Comparison of ENCODE assay signal across 8 mouse cellular contexts in the genomic region with DNA sequence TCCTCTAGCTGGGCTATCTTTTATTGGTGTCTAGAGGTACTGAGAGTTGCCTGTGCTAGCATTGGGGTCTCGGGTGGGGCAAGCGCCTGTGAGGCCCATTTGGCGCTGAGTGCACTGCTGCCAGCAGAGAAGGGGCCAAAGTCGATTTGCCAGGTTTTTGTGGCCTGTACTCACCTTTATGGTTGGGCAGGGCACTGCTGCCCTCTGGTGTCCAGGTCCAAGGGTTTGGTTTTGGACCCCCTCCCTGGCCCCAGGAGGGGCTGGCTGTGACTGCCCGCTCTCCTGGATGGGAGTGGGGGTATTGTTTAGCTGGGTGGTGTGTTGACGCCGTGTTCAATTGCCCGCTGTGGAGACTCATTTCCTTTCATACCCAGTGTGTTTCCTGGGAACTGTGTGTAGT. TPM values are rescaled to one million over a fixed set of nuclear protein-coding genes. Genes with fewer than 3 reads are reported as not detected.
DNase-seq lines count a peak whose midpoint lies in the region; ATAC-seq and TF ChIP-seq lines count a peak whose summit lies in the region.

No protein-coding gene starts in this region.

- peak; percentile 51; the same call in 1 of the 2 replicates for TF ChIP-seq CTCF in lung, embryonic 14.5 days (IDR thresholded peaks at IDR 0.05; ENCODE audit: low read depth)

- peak overlapping the region; percentile 84 for H3K4me3 ChIP-seq in lung, embryonic 14.5 days (ENCODE audit: low read depth, low read length)
- H3K4me3 ChIP-seq in embryonic facial prominence, embryonic 15.5 days (replicated peaks) = peak overlapping the region; percentile 77
- H3K4me3 ChIP-seq in midbrain, embryonic 13.5 days (replicated peaks) = peak overlapping the region; percentile 65

- H3K4me1 ChIP-seq in lung, embryonic 14.5 days (ENCODE audit: insufficient read depth) = peaks cover 16% of the 10 kb centered on the region; the same call in 1 of the 2 replicates
- H3K4me1 ChIP-seq in embryonic facial prominence, embryonic 15.5 days = peaks cover 59% of the 10 kb centered on the region
- peaks cover 37% of the 10 kb centered on the region for H3K4me1 ChIP-seq in midbrain, embryonic 13.5 days (replicated peaks)

- H3K9ac ChIP-seq in lung, embryonic 14.5 days = peak overlapping the region; percentile 86; the same call in 1 of the 2 replicates
- H3K9ac ChIP-seq in embryonic facial prominence, embryonic 15.5 days = no peak overlapping the region
- H3K9ac ChIP-seq in midbrain, embryonic 13.5 days (replicated peaks) = peak overlapping the region; percentile 70; the same call in 1 of the 2 replicates

- peak overlapping the region; percentile 99 for H3K4me2 ChIP-seq in lung, embryonic 14.5 days
- H3K4me2 ChIP-seq in embryonic facial prominence, embryonic 15.5 days (replicated peaks) = peak overlapping the region; percentile 100
- H3K4me2 ChIP-seq in midbrain, embryonic 13.5 days (replicated peaks) = peak overlapping the region; percentile 88

- H3K36me3 ChIP-seq in lung, embryonic 14.5 days (ENCODE audit: insufficient read depth) = peaks cover 58% of the 10 kb centered on the region
- H3K36me3 ChIP-seq in embryonic facial prominence, embryonic 15.5 days = peaks cover 25% of the 10 kb centered on the region
- peaks cover 25% of the 10 kb centered on the region for H3K36me3 ChIP-seq in midbrain, embryonic 13.5 days

- no peak for ATAC-seq in lung, embryonic 14.5 days (ENCODE audit: insufficient read depth)
- ATAC-seq in embryonic facial prominence, embryonic 15.5 days (ENCODE audit: insufficient number of reproducible peaks, low FRiP score, low TSS enrichment, low read depth) = no peak
- ATAC-seq in midbrain, embryonic 13.5 days = no peak

- H3K9me3 ChIP-seq in lung, embryonic 14.5 days (ENCODE audit: low read depth, low read length) = no peaks in the 10 kb centered on the region
- H3K9me3 ChIP-seq in embryonic facial prominence, embryonic 15.5 days (replicated peaks) = no peaks in the 10 kb centered on the region
- no peaks in the 10 kb centered on the region for H3K9me3 ChIP-seq in midbrain, embryonic 13.5 days

- peak; percentile 43 for DNase-seq in lung, embryonic 14.5 days
- DNase-seq in lung, postnatal 14 days = no peak
- peak; percentile 51 for DNase-seq in kidney, adult 9 months
- DNase-seq in left cerebral cortex, adult 18-20 months (ENCODE audit: low spot score in 2 of 2) = no peak
- no peak for DNase-seq in urinary bladder, postnatal 14 days (ENCODE audit: low spot score)
- DNase-seq in left cerebral cortex, adult 11 months (ENCODE audit: low spot score) = no peak

- H3K27me3 ChIP-seq in lung, embryonic 14.5 days (ENCODE audit: insufficient read depth, low read length) = no peaks in the 10 kb centered on the region
- H3K27me3 ChIP-seq in embryonic facial prominence, embryonic 15.5 days = no peaks in the 10 kb centered on the region
- no peaks in the 10 kb centered on the region for H3K27me3 ChIP-seq in midbrain, embryonic 13.5 days

- WGBS in lung, embryonic 14.5 days = 55% methylated on average over 8 of the region's 8 CpGs
- 62% methylated on average over 8 of the region's 8 CpGs for WGBS in embryonic facial prominence, embryonic 15.5 days
- WGBS in midbrain, embryonic 13.5 days = 70% methylated on average over 8 of the region's 8 CpGs

- H3K27ac ChIP-seq in lung, embryonic 14.5 days (ENCODE audit: low read depth) = 0 out of 2 replicates have a peak overlapping the region, but pooled peaks have one; percentile 63
- 0 out of 2 replicates have a peak overlapping the region, but pooled peaks have one; percentile 51 for H3K27ac ChIP-seq in embryonic facial prominence, embryonic 15.5 days (replicated peaks)
- no peak overlapping the region for H3K27ac ChIP-seq in midbrain, embryonic 13.5 days

RNA-seq across cellular contexts. Expression of a gene that starts 2.7 kb away (rescaled TPM):
- 137 and 147 TPM in 2 replicates for polyA plus RNA-seq in lung, embryonic 14.5 days (2014; fragmentation: Nextera tagmentation; extraction: Ambion mirVana)
- polyA plus RNA-seq in embryonic facial prominence, embryonic 15.5 days (2015; fragmentation: Nextera tagmentation; extraction: Ambion mirVana) = 110 and 113 TPM in 2 replicates
- polyA plus RNA-seq in midbrain, embryonic 13.5 days (2015; fragmentation: Nextera tagmentation; extraction: Ambion mirVana) = 59.9 and 62.8 TPM in 2 replicates
- total RNA-seq in left cerebral cortex, adult 18-20 months (2021) = 1 to 10 TPM in 1 of 2 experiments, under 1 TPM in 1; 0.35 to 1.1 TPM

RNA-seq across cellular contexts. Expression of a gene that starts 5.7 kb away (rescaled TPM):
- not detected in 2 replicates for polyA plus RNA-seq in lung, embryonic 14.5 days (2014; fragmentation: Nextera tagmentation; extraction: Ambion mirVana)
- polyA plus RNA-seq in embryonic facial prominence, embryonic 15.5 days (2015; fragmentation: Nextera tagmentation; extraction: Ambion mirVana) = 0.33 TPM in 1 of 2 replicates, not detected in the other
- polyA plus RNA-seq in midbrain, embryonic 13.5 days (2015; fragmentation: Nextera tagmentation; extraction: Ambion mirVana) = not detected in 2 replicates
- total RNA-seq in left cerebral cortex, adult 18-20 months (2021) = not detected

RNA-seq across cellular contexts. Expression of a gene that starts 13.2 kb away (rescaled TPM):
- polyA plus RNA-seq in lung, embryonic 14.5 days (2014; fragmentation: Nextera tagmentation; extraction: Ambion mirVana) = 69.7 and 71.0 TPM in 2 replicates
- polyA plus RNA-seq in embryonic facial prominence, embryonic 15.5 days (2015; fragmentation: Nextera tagmentation; extraction: Ambion mirVana) = 89.5 and 92.6 TPM in 2 replicates
- 14.8 and 16.7 TPM in 2 replicates for polyA plus RNA-seq in midbrain, embryonic 13.5 days (2015; fragmentation: Nextera tagmentation; extraction: Ambion mirVana)
- total RNA-seq in left cerebral cortex, adult 18-20 months (2021) = 10 to 100 TPM; 11.9 to 15.1 TPM

RNA-seq across cellular contexts. Expression of a gene that starts 20.0 kb away (rescaled TPM):
- polyA plus RNA-seq in lung, embryonic 14.5 days (2014; fragmentation: Nextera tagmentation; extraction: Ambion mirVana) = 31.3 and 36.7 TPM in 2 replicates
- polyA plus RNA-seq in embryonic facial prominence, embryonic 15.5 days (2015; fragmentation: Nextera tagmentation; extraction: Ambion mirVana) = 40.1 and 43.6 TPM in 2 replicates
- polyA plus RNA-seq in midbrain, embryonic 13.5 days (2015; fragmentation: Nextera tagmentation; extraction: Ambion mirVana) = 62.1 and 77.3 TPM in 2 replicates
- 10 to 100 TPM; 59.1 to 64.7 TPM for total RNA-seq in left cerebral cortex, adult 18-20 months (2021)

RNA-seq across cellular contexts. Expression of a gene that starts 29.2 kb away (rescaled TPM):
- 4.5 and 4.9 TPM in 2 replicates for polyA plus RNA-seq in lung, embryonic 14.5 days (2014; fragmentation: Nextera tagmentation; extraction: Ambion mirVana)
- 6.7 and 7.4 TPM in 2 replicates for polyA plus RNA-seq in embryonic facial prominence, embryonic 15.5 days (2015; fragmentation: Nextera tagmentation; extraction: Ambion mirVana)
- polyA plus RNA-seq in midbrain, embryonic 13.5 days (2015; fragmentation: Nextera tagmentation; extraction: Ambion mirVana) = 1.0 and 1.3 TPM in 2 replicates
- total RNA-seq in left cerebral cortex, adult 18-20 months (2021) = 1 to 10 TPM; 5.2 to 7.6 TPM

Comparison
In these comparisons a context has a peak if more than half of its experiments do, and no peak if none do; other contexts are left out.
1. DNase-seq: peak in lung, embryonic 14.5 days (single experiment) and kidney, adult 9 months (single experiment); none in lung, postnatal 14 days (single experiment), left cerebral cortex, adult 18-20 months (0 of 2), urinary bladder, postnatal 14 days (single experiment) and left cerebral cortex, adult 11 months (single experiment).
2. Peak in every context shown above with its lines, with median percentiles within 50 percentile points of each other: H3K4me2 ChIP-seq and H3K4me3 ChIP-seq.